Mouse (Mus musculus) layer of hippocampus, adult 9-10 months (tissue): Measurements from ENCODE around the gene Poln.

ENCODE experiments used
- DNase-seq: peaks from one replicate; pipeline ENCODE4 v3.0.0; 2022; ENCODE audit warnings: low spot score

Gene Poln

DNA sequence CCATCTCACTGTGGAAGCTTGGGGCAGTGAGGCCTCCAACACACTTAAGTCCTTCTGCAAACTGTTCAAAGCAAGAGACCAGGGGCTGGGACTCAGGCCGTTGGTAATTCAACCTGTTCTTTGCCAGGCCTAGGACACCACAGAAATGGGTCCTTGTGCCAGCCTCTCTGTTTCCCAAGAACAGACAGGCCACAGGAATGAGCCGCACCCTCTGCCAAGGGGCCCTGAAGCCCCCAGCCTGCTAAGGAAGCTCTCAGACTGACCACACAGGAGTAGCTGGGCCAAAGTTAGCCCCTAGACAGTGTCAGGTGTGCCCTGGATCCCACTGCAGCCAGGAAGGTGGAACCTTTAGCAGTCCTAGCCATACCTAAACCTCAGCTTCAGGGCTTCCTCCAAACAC lies 17.1 kb upstream of the Poln start:
- DNase-seq, result no peak

DNA sequence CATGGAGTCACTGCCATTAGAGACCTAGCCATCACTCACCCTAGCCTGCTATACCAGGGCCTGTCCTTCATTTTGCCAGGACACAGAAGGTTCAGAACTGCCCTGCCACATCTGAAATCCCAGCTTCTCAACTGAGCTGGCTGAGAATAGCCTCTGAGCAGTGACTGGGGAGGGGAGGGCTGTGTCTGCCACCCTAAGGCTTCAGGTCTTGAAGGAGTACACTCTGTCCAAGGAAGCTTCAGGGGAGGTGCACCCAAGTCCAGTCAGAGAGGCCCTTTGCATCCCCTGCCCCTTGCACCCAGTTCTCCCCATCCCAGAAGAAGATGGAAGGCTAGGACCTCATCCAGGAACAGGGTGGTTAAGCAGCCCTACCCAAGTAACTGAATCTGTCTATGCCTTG lies 16.5 kb upstream of the Poln start:
- no peak for DNase-seq

DNA sequence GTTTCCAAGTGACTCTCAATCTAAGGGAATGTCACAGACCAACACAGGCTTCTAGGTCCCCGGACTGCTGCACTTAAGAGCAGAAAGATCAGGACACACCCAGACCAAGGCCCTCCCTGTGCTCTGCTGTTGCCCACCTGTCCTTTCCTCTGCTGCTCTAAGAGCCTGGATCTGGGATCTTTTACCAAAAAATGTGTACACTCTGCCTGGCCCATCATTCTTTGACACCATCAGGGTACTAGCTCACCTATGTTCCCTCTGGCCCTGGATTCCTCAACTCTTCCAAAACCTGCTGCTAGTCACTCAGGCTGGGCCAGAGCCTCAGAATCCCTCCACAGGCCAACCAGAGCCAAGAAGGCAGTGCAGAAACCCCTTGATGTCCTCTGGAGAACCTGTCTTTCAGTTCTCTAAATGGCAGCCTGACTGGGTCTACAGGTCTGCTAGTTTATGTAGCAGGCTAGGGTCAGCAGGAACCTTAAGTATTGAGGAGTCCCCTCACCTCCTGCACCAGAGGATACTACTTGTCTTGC lies 15.9 kb upstream of the Poln start:
- DNase-seq, result no peak

DNA sequence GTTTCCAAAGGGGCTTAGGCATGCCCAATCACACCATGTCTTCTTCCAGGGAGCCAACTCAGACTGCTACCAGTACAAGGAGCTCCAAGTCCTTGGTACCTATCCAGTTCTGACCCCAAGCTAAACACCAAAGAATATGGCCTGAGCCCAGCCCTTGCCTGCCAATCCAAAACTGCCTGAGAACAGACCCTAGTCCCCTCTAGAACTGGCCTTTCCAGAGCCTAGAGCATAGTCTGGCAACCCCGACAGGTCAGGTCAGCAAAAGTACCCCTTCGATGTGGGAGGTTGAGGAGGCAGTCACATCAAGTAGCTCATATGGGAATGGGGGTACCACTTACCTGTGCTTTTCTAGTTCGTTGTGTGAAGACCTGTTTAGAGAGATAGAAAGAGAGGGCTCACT lies 14.7 kb upstream of the Poln start:
- DNase-seq, result no peak

DNA sequence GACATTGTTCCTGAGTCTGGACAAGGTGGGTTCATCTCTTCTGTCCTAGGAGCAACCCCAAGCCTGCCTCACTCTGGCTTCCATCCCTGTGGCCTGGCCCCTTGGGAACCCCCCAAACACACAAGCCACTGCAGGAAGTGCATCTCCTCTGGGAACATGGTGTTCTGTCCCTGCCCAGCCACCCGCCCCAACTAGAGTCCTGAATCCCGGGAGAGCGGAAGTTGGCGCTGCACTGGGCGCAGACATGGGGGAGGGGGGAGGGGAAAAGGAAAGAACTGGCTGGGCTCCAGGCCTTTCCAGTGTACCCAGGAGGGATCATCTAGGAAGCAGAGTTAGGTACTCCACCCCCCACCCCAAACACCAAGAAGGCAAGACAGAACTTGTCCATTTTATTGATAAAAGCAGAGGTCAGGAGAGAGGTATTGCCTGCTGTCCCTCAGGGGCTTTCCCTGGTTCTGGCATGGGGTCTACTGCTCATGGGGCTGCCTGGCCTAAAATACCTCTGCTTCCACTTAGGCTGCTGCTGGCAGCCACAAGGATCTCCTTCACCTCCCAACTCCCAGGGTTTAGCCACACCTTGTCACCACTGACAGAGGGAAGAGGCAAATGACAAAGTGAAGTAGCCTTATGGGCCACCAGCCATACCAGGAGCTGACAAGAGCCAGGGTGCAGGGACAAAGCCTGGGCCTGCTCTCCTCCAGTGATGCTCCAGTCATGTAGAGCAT lies 14.1 kb upstream of the Poln start:
- no peak for DNase-seq

DNA sequence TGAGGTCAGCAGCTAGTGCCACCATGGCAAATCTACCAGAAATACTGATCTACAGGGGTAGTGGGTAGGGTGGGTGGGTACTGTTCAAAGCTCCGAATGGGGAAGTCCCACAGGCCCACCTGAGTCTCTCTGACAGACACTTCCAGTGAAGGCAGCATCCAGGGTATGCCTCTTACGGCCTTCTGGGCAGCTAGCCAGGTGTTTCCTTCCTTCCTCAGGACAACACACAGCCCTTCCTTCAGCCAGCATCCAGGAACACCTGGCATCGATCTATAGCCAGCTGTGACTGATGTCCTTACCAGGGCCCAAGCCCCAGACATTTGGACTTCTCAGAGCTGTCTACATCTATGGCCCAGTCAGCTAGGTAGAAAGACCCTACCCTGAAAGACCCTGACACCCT lies 13.2 kb upstream of the Poln start:
- no peak for DNase-seq

DNA sequence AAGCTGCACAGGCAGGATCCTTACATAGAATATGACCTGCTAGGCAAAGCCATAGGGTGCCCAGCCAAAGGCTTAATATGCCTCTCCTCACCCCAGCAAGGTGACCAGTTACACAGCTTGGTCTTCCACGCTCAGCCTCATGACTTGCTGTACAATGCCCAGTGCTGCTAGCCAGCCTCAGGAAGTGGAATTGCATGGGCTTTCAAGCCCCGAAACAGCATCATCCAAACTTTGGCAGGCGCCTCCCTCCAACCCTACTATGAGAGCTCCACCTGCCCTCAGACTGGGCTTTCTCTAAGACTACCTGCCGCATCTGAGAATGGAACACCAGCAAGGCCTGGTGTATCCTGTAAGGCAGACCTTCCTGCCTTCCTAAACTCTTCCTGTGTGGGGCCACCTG lies 8.6 kb upstream of the Poln start:
- no peak for DNase-seq

DNA sequence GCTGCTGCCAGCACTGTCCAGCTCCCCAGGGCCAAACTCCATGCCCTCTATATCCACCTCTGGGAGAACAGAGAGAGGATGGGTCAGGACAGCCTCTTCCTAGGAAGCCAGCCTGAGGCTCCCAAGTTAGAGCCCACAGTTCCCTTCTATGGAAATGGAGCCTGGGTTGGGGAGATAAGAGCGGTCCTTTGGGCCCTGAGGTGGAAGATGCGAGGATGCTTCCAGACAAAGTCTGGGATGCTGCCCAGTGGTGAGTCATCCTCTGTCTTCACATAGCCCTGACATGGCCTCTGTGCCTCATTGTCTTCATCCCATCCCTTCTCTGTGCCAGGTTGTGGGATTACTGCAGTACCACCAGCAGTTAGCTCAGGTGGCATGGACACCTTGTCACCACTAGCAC lies 7.8 kb upstream of the Poln start:
- DNase-seq, result no peak

DNA sequence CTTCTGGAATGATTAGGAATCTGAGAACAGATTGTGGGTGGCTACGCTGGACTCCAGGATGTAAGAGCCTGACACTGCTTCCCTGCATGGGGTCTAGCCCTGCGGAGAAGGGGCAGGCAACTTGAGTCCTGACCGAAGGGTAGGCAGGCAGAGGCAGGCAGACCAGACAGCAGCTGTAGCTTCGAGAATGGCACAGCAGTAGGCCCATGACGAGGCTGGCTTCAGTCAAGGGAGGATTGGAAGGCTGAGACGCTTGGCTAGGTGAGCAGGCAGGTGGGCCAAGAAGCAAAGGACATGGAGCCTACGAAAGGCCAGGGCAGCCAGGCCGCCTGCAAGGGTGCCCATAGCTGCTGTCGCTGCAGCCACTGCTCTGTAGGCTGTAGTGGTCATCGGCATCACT lies 7.4 kb upstream of the Poln start:
- no peak for DNase-seq

DNA sequence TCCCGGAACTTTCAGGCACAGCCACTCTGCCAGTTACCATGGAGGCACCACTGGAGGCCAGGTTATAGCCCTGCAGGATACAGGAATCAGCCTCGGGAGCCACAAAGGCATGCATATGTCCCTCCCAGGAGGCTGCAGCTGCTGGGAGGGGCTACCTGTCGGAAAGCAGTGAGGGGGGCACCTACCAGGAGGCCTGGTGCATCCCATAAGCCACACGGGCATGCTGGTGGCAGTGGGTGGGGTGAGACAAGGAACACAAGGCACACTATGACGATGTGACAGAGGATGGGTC lies 6.1 kb upstream of the Poln start:
- no peak for DNase-seq

DNA sequence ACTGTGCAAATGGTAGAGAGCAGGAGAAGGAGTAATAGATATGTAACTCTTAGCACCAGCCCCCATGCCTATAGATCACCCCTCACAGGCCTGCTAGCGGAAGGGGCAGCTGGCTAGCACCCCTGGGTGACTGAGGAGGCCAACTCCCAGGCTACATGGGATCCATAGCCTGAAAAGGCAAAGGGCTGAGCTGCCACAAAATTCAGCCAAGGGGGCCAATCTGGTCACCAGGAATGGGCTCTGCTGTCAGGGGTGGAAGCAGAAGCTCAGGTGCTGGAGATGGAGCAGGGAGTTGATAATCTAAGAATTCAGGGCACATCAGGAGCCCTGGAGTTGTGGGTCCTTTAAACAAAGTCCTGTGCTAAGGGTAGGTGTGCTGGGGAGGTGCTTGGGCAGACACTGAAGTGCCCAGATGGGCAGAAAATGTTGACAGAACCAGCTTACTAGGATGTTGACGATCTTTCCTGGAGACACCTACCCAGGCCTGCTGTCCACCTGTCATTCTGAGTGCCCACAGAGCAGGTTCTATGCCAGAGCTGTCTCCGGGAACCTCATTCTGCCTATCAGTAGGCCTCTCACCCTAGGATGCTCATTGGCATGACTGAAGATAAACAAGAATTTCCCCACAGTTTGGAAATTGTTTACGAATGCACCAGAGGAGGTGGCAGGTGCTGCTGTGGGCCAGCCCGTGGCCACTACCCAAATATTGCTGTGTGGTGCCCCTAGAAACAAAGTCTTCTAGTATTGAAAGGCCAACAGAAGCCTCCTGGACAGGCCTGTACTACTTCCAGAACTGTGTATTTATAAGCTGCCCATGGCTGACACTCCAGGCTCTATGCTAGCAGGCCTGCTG lies 5.5 kb upstream of the Poln start:
- DNase-seq, result no peak

DNA sequence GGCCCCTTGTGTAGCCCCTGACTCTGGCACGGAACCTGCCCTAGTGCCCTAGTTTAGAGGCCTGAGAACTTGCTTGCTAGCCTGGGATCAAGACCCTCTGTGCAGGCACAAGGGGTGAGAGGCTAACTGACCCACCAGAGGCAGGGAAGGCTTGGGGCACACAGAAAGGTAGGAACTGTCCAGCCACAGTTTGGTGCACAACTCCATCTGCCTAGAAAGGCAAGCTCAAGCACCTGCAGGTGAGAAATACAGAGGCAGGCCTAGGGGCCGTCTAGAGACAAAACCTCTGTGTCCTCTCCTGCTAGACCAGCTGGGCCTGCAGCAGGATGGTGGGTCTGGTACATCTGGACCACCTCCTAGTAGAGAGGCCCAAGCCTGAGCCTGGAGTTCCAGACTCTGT lies 4.8 kb upstream of the Poln start:
- DNase-seq, result no peak

DNA sequence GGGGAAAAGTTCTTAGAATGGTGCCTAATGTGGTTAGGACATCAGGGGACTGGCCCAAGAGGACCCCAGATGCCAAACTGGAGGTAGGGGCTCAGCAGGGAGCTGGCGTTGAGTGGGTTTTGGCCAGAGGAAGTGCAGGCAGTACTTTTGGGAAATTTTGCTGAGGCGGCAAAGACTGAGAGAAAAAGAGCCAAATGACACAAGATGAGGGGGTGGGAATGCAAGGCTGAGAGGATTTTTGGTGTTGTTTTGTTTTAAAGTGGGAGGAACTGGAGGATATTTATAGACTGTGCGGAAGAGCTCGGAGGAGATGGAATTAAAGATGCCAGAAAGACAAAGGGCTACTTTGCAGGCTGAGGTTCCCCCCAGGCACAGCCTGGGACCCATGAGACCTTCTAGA lies 1.5 kb upstream of the Poln start:
- DNase-seq, result no peak

DNA sequence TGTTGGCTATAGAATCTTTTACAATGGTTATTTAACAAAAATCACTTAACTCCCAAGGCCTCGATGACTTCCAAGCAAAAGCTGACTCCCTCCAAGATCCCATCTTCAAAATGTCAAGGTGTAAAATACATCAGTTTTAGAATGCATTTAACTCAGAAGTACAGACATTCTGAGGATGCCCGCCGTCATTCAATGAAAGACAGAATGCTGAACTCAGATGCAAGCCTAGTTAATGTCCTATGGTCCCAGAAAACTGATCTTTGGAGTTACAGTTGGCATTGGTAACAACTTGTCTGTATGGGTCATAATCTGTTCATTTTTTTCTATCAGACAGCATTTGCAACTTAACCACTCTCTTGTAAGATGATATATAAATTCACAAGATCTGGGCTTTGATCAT lies 706 bp upstream of the Poln start:
- no peak for DNase-seq

DNA sequence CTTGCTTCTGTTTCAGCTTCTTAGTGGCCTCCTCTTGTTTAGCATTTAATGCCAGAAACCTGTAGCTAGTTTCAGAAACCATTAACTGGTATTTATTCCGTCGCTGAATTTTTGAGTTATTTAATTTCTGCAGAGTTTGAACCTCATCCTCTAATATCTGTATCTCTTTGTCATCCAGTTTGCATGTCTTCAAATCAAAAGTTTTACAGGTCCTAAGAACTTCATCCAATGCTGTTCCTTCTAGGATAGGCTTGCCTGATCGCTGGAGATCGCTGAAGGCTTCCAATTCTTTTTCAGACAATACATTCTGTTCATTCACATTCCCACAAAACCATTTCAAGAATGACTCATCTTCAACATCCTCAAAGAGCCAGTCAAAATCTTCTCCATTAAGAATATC lies 1.4 kb downstream of the Poln start:
- DNase-seq, result no peak

DNA sequence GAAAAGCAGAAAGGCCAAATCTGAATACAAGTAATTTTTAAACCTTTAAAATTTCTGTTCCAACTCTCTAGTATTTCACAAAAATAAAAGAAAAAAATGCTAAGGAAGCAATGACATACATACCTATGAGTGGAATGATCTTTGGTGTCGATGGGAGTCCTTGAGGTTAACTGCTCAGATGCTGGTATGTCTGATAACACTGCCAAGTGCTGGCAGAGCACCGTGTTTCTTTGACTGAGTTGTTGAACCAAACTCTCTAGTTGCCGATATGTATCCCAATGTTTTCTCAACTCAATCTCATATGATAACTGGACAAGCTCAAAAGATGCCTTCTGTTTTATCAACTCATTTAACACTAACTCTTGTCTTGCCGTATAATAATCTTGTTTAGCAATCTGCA lies 3.5 kb downstream of the Poln start:
- no peak for DNase-seq

DNA sequence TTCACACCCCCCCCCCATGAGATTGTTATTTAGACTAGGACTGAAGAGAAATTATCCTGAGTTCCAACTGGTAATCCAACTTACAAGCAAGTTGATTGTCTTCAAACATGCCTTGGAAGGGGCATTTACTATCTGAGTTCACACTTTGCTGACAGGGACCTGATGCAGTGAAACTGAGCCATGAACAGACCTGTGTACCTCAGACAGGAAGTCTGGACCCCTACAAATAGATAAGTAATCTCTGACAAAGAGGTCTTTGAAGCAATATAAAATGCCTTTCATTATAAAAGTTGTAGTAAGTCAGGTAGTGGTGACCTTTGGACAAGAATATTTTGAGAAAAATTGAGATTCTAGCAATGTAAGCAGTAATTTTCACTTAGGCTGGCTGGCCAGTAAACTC lies 20.8 kb downstream of the Poln start:
- DNase-seq, result no peak

DNA sequence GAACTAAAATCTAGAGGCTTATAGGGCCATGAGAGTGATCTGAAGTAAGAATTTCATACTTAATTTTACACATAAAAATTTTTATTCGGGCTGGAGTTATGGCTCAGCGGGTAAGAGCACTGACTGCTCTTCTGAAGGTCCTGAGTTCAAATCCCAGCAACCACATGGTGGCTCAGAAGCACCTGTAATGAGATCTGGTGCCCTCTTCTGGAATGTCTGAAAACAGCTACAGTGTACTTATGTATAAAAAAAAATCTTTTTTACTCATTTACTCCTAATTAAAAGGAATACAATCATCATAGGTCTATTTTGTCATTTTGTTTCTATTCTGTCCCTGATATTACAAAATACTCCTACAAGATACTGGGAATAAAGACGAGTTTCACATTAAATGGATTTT lies 21.7 kb downstream of the Poln start:
- no peak for DNase-seq

DNA sequence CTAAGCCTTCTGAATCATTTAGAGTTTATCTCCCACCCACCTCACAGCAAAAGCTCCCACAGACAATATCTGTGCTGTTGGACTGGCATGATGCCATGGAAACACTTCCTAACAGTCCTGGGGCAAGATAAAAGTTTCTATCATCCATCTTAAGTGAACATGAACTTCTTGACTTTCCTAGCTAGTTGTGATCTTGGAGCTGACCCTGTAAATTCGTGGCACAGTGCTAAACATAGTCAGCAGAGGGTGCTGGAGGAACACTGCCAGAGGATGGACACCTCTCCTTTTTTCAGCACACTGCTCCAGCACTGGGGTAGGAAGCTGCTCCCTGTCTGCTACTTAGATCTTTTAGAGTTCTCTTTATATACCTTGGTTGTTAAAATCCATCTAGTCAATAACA lies 29.5 kb downstream of the Poln start:
- peak; percentile 25 for DNase-seq

DNA sequence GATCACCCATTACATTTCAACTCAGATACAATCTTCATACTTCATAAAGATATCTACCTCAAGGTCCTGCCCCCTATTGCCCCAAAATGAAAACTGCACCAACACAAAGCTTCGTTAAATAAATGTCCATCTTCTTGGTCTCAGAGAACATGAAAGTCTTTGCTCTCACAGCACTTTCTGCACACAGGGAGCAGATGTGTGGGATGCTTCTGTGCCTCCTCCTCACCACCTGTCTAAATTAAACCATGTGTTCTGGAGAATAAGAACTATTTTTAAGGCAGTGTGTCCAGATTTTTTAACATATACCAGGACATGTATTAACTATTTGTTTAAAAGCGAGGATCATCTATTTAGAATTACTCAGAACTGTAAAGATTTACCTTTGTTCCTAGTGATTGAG lies 36.5 kb downstream of the Poln start:
- DNase-seq, result peak; percentile 7

DNA sequence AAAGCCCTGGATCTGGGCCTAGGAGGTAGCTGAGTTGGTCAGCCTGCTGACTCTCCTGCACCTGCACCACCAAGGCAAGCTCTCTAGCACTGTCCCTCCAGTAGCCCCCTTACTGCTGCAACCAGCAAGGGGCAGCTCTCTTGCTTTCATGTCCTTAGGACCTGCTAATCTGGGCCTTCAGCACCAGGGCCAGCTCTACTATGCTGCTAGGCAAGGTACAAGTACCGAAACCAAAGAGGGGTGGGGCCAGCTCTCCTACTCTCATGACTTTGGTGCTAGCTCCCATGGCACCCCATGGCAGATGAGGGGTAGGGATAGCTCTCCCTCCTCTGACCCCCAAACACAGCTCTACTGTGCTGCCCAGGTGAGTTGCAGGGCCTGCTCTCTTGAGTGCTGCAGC lies 45.1 kb downstream of the Poln start:
- no peak for DNase-seq

DNA sequence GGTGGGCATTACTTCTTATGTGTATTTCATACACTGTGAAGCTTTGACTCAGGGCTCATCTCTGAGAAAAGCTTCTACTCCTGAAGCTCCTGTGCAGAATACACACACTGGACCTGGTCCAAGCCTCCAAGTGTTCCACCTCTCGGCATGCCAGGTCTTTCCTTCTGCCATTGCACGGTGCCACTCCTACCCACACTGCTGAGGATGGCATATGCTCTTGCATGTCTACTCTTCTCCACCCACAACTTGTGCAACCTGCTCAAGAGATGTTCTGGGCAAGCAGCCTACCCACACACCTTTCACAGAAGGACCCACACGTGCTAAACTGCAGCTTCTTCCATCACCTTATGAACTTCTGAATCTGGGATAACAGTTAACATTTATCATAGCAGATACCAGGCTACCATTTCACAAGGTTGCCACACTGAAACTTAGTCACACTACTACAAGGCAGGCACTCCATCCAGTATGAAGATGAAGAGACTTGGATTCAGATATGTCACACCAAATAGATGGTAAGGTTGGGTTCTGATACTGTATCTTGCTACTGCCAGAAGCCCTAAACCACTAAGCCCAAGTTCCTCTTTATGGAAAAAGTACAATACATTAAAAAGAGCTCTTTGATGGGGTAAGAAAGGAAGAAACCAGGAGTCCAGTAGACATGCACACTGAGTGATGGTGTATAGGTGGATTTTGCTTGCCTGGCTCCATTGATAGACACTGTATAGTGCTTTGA lies 50.0 kb downstream of the Poln start:
- DNase-seq, result no peak

DNA sequence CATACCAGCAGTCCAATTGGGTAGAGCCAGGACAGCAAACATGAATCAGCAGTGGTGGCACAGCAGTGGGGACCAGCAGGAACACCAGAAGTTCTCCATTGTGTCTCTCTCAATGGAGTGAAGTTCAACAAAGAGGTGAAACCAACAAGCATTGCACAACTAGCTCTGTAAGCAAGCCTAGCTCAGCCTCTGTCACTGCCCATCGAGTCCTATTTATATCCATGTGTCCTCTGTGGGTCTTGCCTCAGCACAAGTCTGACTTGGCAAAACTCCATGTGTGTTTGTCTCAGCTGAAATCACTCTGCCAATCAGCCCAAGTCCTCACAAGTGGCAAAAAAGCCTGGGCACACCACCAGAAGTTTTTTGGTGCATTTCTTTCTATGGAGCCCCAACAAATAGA lies 63.6 kb downstream of the Poln start:
- peak; percentile 15 for DNase-seq
